Mouse (Mus musculus): ENCODE results near the gene Psmd7.

GRCm38 (mm10) chr8:107629701-107630100 lies 41.4 kb upstream of the Psmd7 start:
- no peak for TF ChIP-seq POLR2A (IDR thresholded peaks at IDR 0.05; ENCODE audit: insufficient read depth, low read depth, low read length)
- no peak for TF ChIP-seq EP300 (IDR thresholded peaks at IDR 0.05; ENCODE audit: insufficient read depth, low read depth, low read length)
- no peak for TF ChIP-seq CTCF (IDR thresholded peaks at IDR 0.05)

Measured in heart, adult 2 months (tissue).